Mouse (Mus musculus) forebrain, postnatal 0 days (tissue): ENCODE measurements around the gene Rnf126. TPM values are rescaled to one million over a fixed set of nuclear protein-coding genes. Genes with fewer than 3 reads are reported as not detected.

Experiments used
- ATAC-seq: fragments of 200-750 bp; cut with Nextera tagmentation; 2 replicates; pipeline ENCODE4 v1.8.0; 2017; ENCODE audit warnings: mild to moderate bottlenecking, moderate library complexity
- DNase-seq: peaks from one replicate; pipeline ENCODE4 v3.0.0-alpha.2; 2015
- H3K27ac ChIP-seq: fragments of 300-500 bp; sonication (generic); 2 replicates; pipeline ENCODE4 v1.5.1; 2014; ENCODE audit warnings: low read depth, mild to moderate bottlenecking, antibody characterized with exemption, low read length, moderate library complexity, mixed read lengths
- H3K27me3 ChIP-seq: fragments of 300-500 bp; sonication (generic); 2 replicates; pipeline ENCODE4 v1.6.1; 2014; ENCODE audit warnings: mild to moderate bottlenecking, low read length, mixed read lengths; ENCODE audit not compliant: insufficient read depth
- H3K36me3 ChIP-seq: fragments of 300-500 bp; sonication (generic); 2 replicates; pipeline ENCODE4 v1.6.1; 2014; ENCODE audit warnings: mild to moderate bottlenecking, moderate library complexity; ENCODE audit not compliant: insufficient read depth
- H3K4me1 ChIP-seq: fragments of 300-500 bp; sonication (generic); 2 replicates; pipeline ENCODE4 v1.6.1; 2014; ENCODE audit warnings: antibody characterized with exemption; ENCODE audit not compliant: insufficient read depth
- H3K4me2 ChIP-seq: fragments of 300-500 bp; sonication (generic); 2 replicates; pipeline ENCODE4 v1.6.1; 2014; ENCODE audit warnings: low read depth, mild to moderate bottlenecking, moderate library complexity
- H3K4me3 ChIP-seq: fragments of 300-500 bp; sonication (generic); 2 replicates; pipeline ENCODE4 v1.5.1; 2014; ENCODE audit warnings: low read depth, low read length, mixed read lengths
- H3K9ac ChIP-seq: fragments of 300-500 bp; sonication (generic); 2 replicates; pipeline ENCODE4 v1.6.1; 2014; ENCODE audit warnings: mild to moderate bottlenecking
- H3K9me3 ChIP-seq: fragments of 300-500 bp; sonication (generic); 2 replicates; pipeline ENCODE4 v1.6.1; 2016; ENCODE audit warnings: low read length
- CTCF ChIP-seq: sonication (generic); IDR thresholded peaks from 2 replicates; pipeline ENCODE4 v1.5.1; 2016; ENCODE audit warnings: antibody characterized with exemption, control low read depth, low read depth
- WGBS: fragments of 180-500 bp; shearing (Covaris S2); extraction: QIAGEN DNeasy Blood & Tissue Kit; methylation state at CpG from one replicate; pipeline ENCODE4 v1.1.7; 2014; 5-methylcytosine and 5-hydroxymethylcytosine counted together
- polyA plus RNA-seq: library from polyadenylated mRNA; unstranded; fragments of >200 nt; fragmentation: Nextera tagmentation; extraction: Ambion mirVana; gene quantifications from 2 replicates; pipeline ENCODE4 v1.2.1, GENCODE M21; 2015
- total RNA-seq: library from RNA; depleted of rRNA; stranded (reverse); fragments of >200 nt; gene quantifications from 2 replicates; pipeline ENCODE4 v1.2.3, GENCODE M21; 2014

Rnf126 gene
- total and polyA plus RNA-seq, 2 experiments from 2014 or later = 88.3 to 131 TPM

DNA sequence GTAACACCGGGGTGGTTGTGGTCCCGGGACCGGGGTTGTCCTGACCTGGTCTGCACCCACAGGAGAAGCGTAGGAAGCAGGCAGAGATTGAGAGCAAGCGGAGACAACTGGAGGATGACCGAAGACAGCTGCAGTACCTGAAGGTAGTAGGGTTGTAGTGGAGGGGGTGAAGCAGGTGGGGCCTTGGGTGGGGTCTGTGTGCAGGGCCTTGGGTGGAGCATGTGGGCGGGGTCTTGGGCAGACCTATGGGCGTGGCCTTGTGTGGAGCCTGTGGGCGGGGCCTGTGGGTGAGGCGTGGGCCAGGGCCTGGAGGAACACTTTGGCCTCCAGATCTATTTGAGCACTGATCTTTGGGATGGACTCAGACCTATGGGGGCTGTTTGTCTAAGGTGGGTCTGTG is 40.2 kb upstream of the Rnf126 start:
- Histone ChIP-seq H3K27me3 (no peaks in the 10 kb centered on the region), H3K4me2 (no peak overlapping the region), H3K9me3 (no peaks in the 10 kb centered on the region), H3K36me3 (peaks cover 42% of the 10 kb centered on the region), H3K27ac (no peak overlapping the region), H3K4me1 (peaks cover 26% of the 10 kb centered on the region), H3K4me3 (no peak overlapping the region), H3K9ac (no peak overlapping the region)
- DNase-seq (no peak), ATAC-seq (no peak)
- WGBS = 85% methylated on average over 10 of the region's 10 CpGs
- TF ChIP-seq CTCF = no peak

- no peak overlapping the region for H3K27ac ChIP-seq
- no peak for ATAC-seq
- no peak for TF ChIP-seq CTCF
Observed at GRCm38 (mm10) chr10:79806331-79806730, 39.6 kb upstream of the Rnf126 start.

GRCm38 (mm10) chr10:79805636-79806035 is 38.9 kb upstream of the Rnf126 start:
- Histone ChIP-seq H3K27ac (no peak overlapping the region), H3K36me3 (peaks cover 35% of the 10 kb centered on the region), H3K4me1 (peaks cover 32% of the 10 kb centered on the region), H3K9me3 (no peaks in the 10 kb centered on the region), H3K4me3 (no peak overlapping the region), H3K4me2 (no peak overlapping the region), H3K27me3 (no peaks in the 10 kb centered on the region), H3K9ac (no peak overlapping the region)
- TF ChIP-seq CTCF = no peak
- WGBS = 79% methylated on average over 11 of the region's 11 CpGs
- ATAC-seq = no peak
- no peak for DNase-seq

More at GRCm38 (mm10) chr10:79806331-79806730, 39.6 kb upstream of the Rnf126 start:
- no peaks in the 10 kb centered on the region for H3K9me3 ChIP-seq
- peaks cover 42% of the 10 kb centered on the region for H3K36me3 ChIP-seq
- no peak overlapping the region for H3K4me2 ChIP-seq
- DNase-seq = no peak
- no peak overlapping the region for H3K9ac ChIP-seq
- H3K27me3 ChIP-seq = no peaks in the 10 kb centered on the region
- H3K4me1 ChIP-seq = peaks cover 32% of the 10 kb centered on the region
- 87% methylated on average over 9 of the region's 9 CpGs for WGBS
- no peak overlapping the region for H3K4me3 ChIP-seq

GRCm38 (mm10) chr10:79803716-79804323 is 37.1 kb upstream of the Rnf126 start:
- ATAC-seq = peak; percentile 98
- H3K9ac ChIP-seq = peak overlapping the region; percentile 46

GRCm38 (mm10) chr10:79802331-79802971 is 35.7 kb upstream of the Rnf126 start:
- ATAC-seq = no peak
- no peak overlapping the region for H3K9ac ChIP-seq

More at GRCm38 (mm10) chr10:79803716-79804323, 37.1 kb upstream of the Rnf126 start:
- H3K4me2 ChIP-seq = peak overlapping the region; percentile 53
- WGBS = 4% methylated on average over 29 of the region's 29 CpGs
- TF ChIP-seq CTCF = no peak
- H3K4me1 ChIP-seq = peaks cover 32% of the 10 kb centered on the region
- H3K27me3 ChIP-seq = no peaks in the 10 kb centered on the region
- peak; percentile 94 for DNase-seq
- no peaks in the 10 kb centered on the region for H3K9me3 ChIP-seq
- peak overlapping the region; percentile 90 for H3K27ac ChIP-seq
- peaks cover 19% of the 10 kb centered on the region for H3K36me3 ChIP-seq
- peak overlapping the region; percentile 24 for H3K4me3 ChIP-seq

GRCm38 (mm10) chr10:79801837-79802236 is 35.1 kb upstream of the Rnf126 start:
- ATAC-seq = no peak
- H3K4me2 ChIP-seq = no peak overlapping the region
- H3K27ac ChIP-seq = peak overlapping the region; percentile 45; the same call in 1 of the 2 replicates
- WGBS = 30% methylated on average over 3 of the region's 3 CpGs
- no peak overlapping the region for H3K4me3 ChIP-seq
- no peak overlapping the region for H3K9ac ChIP-seq
- H3K27me3 ChIP-seq = no peaks in the 10 kb centered on the region
- H3K4me1 ChIP-seq = peaks cover 36% of the 10 kb centered on the region
- H3K36me3 ChIP-seq = no peaks in the 10 kb centered on the region; the same call in 1 of the 2 replicates
- TF ChIP-seq CTCF = no peak
- no peak for DNase-seq
- H3K9me3 ChIP-seq = no peaks in the 10 kb centered on the region

More at GRCm38 (mm10) chr10:79802331-79802971, 35.7 kb upstream of the Rnf126 start:
- no peak overlapping the region for H3K4me3 ChIP-seq
- H3K27me3 ChIP-seq = no peaks in the 10 kb centered on the region
- H3K36me3 ChIP-seq = peaks cover 5% of the 10 kb centered on the region; the same call in 1 of the 2 replicates
- H3K4me1 ChIP-seq = peaks cover 32% of the 10 kb centered on the region
- no peak for DNase-seq
- peak overlapping the region; percentile 90 for H3K27ac ChIP-seq
- TF ChIP-seq CTCF = no peak
- 32% methylated on average over 11 of the region's 11 CpGs for WGBS
- no peaks in the 10 kb centered on the region for H3K9me3 ChIP-seq
- H3K4me2 ChIP-seq = 0 out of 2 replicates have a peak overlapping the region, but pooled peaks have one; percentile 5

GRCm38 (mm10) chr10:79800508-79800907 is 33.8 kb upstream of the Rnf126 start:
- peaks cover 40% of the 10 kb centered on the region for H3K4me1 ChIP-seq
- no peak overlapping the region for H3K4me2 ChIP-seq
- no peaks in the 10 kb centered on the region for H3K36me3 ChIP-seq
- no peaks in the 10 kb centered on the region for H3K9me3 ChIP-seq
- 70% methylated on average over 11 of the region's 11 CpGs for WGBS
- TF ChIP-seq CTCF = no peak
- H3K9ac ChIP-seq = no peak overlapping the region
- no peak for DNase-seq
- no peak overlapping the region for H3K27ac ChIP-seq
- no peak for ATAC-seq
- no peaks in the 10 kb centered on the region for H3K27me3 ChIP-seq
- no peak overlapping the region for H3K4me3 ChIP-seq
